Mouse (Mus musculus): ENCODE data around the gene St8sia6. TPM values are rescaled to one million over a fixed set of nuclear protein-coding genes. Genes with fewer than 3 reads are reported as not detected.

Gene St8sia6
- polyA plus RNA-seq (2012; rRNA removed), result 0.01 TPM in 2 replicates

GRCm38 (mm10) chr2:13793969-13794363 lies at the start of gene St8sia6:
St8sia6 (minus strand) TSS chr2:13794064.

Other genes starting within 250 kb of the St8sia6 start
- 2.6 and 3.2 TPM in 2 replicates for gene Trdmt1, start 249.4 kb downstream of the St8sia6 start, polyA plus RNA-seq (2012; rRNA removed)
- 87.6 and 96.0 TPM in 2 replicates for gene Vim, start 220.1 kb downstream of the St8sia6 start, polyA plus RNA-seq (2012; rRNA removed)